Mouse (Mus musculus): ENCODE data around the gene Tpd52l1. TPM values are rescaled to one million over a fixed set of nuclear protein-coding genes. Genes with fewer than 3 reads are reported as not detected.

Gene Tpd52l1
- not detected for total RNA-seq (2023)

DNA sequence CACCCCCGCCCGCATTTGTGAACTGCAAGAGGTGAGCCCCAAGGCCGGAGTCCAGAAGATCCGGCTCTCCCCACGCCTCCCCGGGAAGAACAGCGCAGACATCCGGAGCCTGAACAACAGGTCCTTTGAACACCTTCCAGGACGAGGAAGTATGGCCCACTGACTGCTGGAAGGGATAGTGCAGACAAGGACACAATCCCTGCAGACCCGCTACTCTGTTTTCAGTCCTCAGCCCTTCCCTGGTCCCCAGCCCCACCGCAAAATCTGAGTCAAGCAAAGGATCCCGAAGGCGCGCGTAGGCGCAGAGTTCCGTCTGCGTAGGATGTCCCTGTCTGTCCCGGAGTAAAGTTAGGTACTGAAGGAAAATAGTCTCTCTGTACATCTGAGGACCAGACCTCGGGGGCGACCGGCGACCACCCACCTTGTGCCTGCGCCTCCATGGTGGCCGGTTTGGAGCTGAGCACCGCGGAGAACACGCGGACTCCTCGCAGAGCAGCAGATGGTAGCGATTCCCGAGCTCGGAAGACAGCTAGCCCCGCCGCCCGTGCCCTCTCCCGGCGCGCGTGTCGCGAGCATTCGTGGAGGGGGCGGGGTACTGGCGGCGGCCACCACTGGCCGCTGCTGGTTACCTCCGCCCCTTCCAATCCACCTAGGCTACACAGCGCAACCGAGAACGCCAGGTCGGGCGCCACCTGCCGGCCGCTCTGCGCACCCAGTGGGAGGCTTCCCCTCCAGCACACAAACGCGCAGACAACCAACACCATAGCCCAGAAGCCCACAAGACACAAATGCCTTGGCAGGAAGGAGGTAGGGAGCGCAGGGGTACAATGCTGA lies at the start of gene Tpd52l1:
TSS of gene Tpd52l1 (minus strand) at position 668 of the 834 bp plus-strand sequence.

DNA sequence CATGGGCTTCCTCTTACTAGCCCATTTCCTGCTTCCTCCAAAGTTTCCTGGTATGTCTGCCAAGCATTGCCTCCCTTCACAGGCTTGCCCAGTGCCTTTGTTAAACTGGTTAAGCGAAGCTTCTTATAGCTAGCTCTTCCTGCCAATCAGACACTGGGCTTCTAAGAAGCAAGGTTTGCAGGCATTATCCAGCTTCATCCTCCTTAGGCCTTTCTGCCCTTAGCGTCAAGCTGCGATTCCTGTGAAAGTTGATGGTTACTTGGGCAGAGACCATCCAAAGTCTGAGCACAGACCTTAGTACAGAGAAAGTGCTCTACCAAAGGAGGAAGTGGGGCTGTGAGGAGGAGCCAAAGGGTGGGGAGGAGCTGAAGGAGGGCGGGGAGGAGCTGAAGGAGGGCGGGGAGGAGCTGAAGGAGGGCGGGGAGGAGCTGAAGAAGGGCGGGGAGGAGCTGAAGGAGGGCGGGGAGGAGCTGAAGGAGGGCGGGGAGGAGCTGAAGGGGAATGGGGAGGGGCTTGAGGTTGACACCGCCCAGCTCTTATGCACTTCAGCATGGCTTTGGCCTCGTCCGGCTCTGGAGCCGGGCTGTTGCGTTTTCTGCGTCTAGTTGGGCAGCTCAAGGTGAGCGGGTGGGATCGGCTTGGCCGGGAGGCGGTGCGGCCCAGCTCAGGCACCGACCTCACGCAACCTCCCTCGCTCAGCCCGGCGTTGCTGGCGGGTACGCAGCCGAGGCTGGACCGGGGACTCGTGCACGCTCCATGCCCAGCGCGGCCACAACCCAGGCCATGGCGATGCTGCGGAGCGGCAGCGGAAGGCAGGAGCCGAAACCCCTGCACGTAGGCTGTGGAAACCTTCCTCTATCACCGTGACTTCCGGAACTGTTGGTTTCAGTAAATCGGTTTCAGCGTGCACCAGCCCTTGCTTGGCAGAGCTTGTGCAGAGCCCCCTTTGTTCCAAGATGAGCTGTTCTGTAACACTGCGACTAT lies 132.6 kb downstream of the Tpd52l1 start, which contains the start of gene Hddc2:
TSS of gene Hddc2 (plus strand) at position 519 of the 984 bp plus-strand sequence.

Other genes starting within 250 kb of the Tpd52l1 start
- 10 to 100 TPM; 20.5 to 30.6 TPM for gene Hddc2, start 132.6 kb downstream of the Tpd52l1 start, total RNA-seq (2023)
- not detected for gene Rnf217, start 163.2 kb upstream of the Tpd52l1 start, total RNA-seq (2023)